Mouse (Mus musculus): ENCODE results near the gene Spata22. TPM values are rescaled to one million over a fixed set of nuclear protein-coding genes. Genes with fewer than 3 reads are reported as not detected.

Spata22 gene
- polyA plus RNA-seq, 1 experiment = 3.0 TPM

- H3K9me3 ChIP-seq (replicated peaks; ENCODE audit: control insufficient read depth, insufficient read depth, low read length, poor library complexity, severe bottlenecking) = peaks cover 1% of the 10 kb centered on the region
- H3K27ac ChIP-seq (ENCODE audit: insufficient read depth, low read length) = no peak overlapping the region
- 0 out of 2 replicates have a peak, but pooled peaks cover under 1% of the 10 kb centered on the region for H3K36me3 ChIP-seq (ENCODE audit: control insufficient read depth, insufficient read depth, low read length, poor library complexity, severe bottlenecking)
- TF ChIP-seq POLR2A (IDR thresholded peaks at IDR 0.05; ENCODE audit: insufficient read depth, low read length) (no peak), EP300 (IDR thresholded peaks at IDR 0.05; ENCODE audit: insufficient read depth, low read depth, low read length) (no peak), CTCF (IDR thresholded peaks at IDR 0.05; ENCODE audit: low read depth, low read length) (no peak)
- H3K27me3 ChIP-seq (ENCODE audit: control insufficient read depth, insufficient read depth, low read length, poor library complexity, severe bottlenecking) = no peaks in the 10 kb centered on the region
- no peaks in the 10 kb centered on the region for H3K4me1 ChIP-seq (ENCODE audit: control insufficient read depth, insufficient read depth, low read length)
- no peak overlapping the region for H3K9ac ChIP-seq (ENCODE audit: low read depth, poor library complexity, severe bottlenecking)
- H3K4me3 ChIP-seq (ENCODE audit: low read depth, low read length) = no peak overlapping the region
These were observed 3.1 kb upstream of the Spata22 start for GRCm38 (mm10) chr11:73326485-73326886.

- Histone ChIP-seq H3K27ac (ENCODE audit: insufficient read depth, low read length) (no peak overlapping the region), H3K27me3 (ENCODE audit: control insufficient read depth, insufficient read depth, low read length, poor library complexity, severe bottlenecking) (no peaks in the 10 kb centered on the region), H3K4me3 (ENCODE audit: low read depth, low read length) (no peak overlapping the region), H3K9ac (ENCODE audit: low read depth, poor library complexity, severe bottlenecking) (no peak overlapping the region), H3K9me3 (replicated peaks; ENCODE audit: control insufficient read depth, insufficient read depth, low read length, poor library complexity, severe bottlenecking) (no peaks in the 10 kb centered on the region), H3K4me1 (ENCODE audit: control insufficient read depth, insufficient read depth, low read length) (no peaks in the 10 kb centered on the region), H3K36me3 (ENCODE audit: control insufficient read depth, insufficient read depth, low read length, poor library complexity, severe bottlenecking) (no peaks in the 10 kb centered on the region)
- no peak for TF ChIP-seq EP300 (IDR thresholded peaks at IDR 0.05; ENCODE audit: insufficient read depth, low read depth, low read length)
- TF ChIP-seq CTCF (IDR thresholded peaks at IDR 0.05; ENCODE audit: low read depth, low read length) = no peak
- no peak for TF ChIP-seq POLR2A (IDR thresholded peaks at IDR 0.05; ENCODE audit: insufficient read depth, low read length)
These were observed 2.2 kb upstream of the Spata22 start for GRCm38 (mm10) chr11:73327361-73327760.

- Histone ChIP-seq H3K4me3 (ENCODE audit: low read depth, low read length) (no peak overlapping the region), H3K9me3 (replicated peaks; ENCODE audit: control insufficient read depth, insufficient read depth, low read length, poor library complexity, severe bottlenecking) (no peaks in the 10 kb centered on the region)
These were observed 3.8 kb downstream of the Spata22 start for GRCm38 (mm10) chr11:73333357-73333756.

GRCm38 (mm10) chr11:73336919-73337318 lies 7.4 kb downstream of the Spata22 start:
- no peak for TF ChIP-seq CTCF (IDR thresholded peaks at IDR 0.05; ENCODE audit: low read depth, low read length)
- no peak for TF ChIP-seq EP300 (IDR thresholded peaks at IDR 0.05; ENCODE audit: insufficient read depth, low read depth, low read length)
- TF ChIP-seq POLR2A (IDR thresholded peaks at IDR 0.05; ENCODE audit: insufficient read depth, low read length) = no peak
- H3K4me3 ChIP-seq (ENCODE audit: low read depth, low read length) = no peak overlapping the region
- H3K4me1 ChIP-seq (ENCODE audit: control insufficient read depth, insufficient read depth, low read length) = no peaks in the 10 kb centered on the region
- H3K9me3 ChIP-seq (replicated peaks; ENCODE audit: control insufficient read depth, insufficient read depth, low read length, poor library complexity, severe bottlenecking) = no peaks in the 10 kb centered on the region
- H3K9ac ChIP-seq (ENCODE audit: low read depth, poor library complexity, severe bottlenecking) = no peak overlapping the region
- no peaks in the 10 kb centered on the region for H3K27me3 ChIP-seq (ENCODE audit: control insufficient read depth, insufficient read depth, low read length, poor library complexity, severe bottlenecking)
- H3K27ac ChIP-seq (ENCODE audit: insufficient read depth, low read length) = no peak overlapping the region
- no peaks in the 10 kb centered on the region for H3K36me3 ChIP-seq (ENCODE audit: control insufficient read depth, insufficient read depth, low read length, poor library complexity, severe bottlenecking)

More at GRCm38 (mm10) chr11:73333357-73333756, 3.8 kb downstream of the Spata22 start:
- no peak overlapping the region for H3K9ac ChIP-seq (ENCODE audit: low read depth, poor library complexity, severe bottlenecking)
- H3K27me3 ChIP-seq (ENCODE audit: control insufficient read depth, insufficient read depth, low read length, poor library complexity, severe bottlenecking) = no peaks in the 10 kb centered on the region
- H3K27ac ChIP-seq (ENCODE audit: insufficient read depth, low read length) = no peak overlapping the region
- TF ChIP-seq POLR2A (IDR thresholded peaks at IDR 0.05; ENCODE audit: insufficient read depth, low read length) (no peak), CTCF (IDR thresholded peaks at IDR 0.05; ENCODE audit: low read depth, low read length) (no peak), EP300 (IDR thresholded peaks at IDR 0.05; ENCODE audit: insufficient read depth, low read depth, low read length) (no peak)
- no peaks in the 10 kb centered on the region for H3K36me3 ChIP-seq (ENCODE audit: control insufficient read depth, insufficient read depth, low read length, poor library complexity, severe bottlenecking)
- H3K4me1 ChIP-seq (ENCODE audit: control insufficient read depth, insufficient read depth, low read length) = no peaks in the 10 kb centered on the region

- Histone ChIP-seq H3K27ac (ENCODE audit: insufficient read depth, low read length) (no peak within 1 kb of the TSS), H3K9ac (ENCODE audit: low read depth, poor library complexity, severe bottlenecking) (no peak within 1 kb of the TSS), H3K4me3 (ENCODE audit: low read depth, low read length) (no peak within 1 kb of the TSS), H3K27me3 (ENCODE audit: control insufficient read depth, insufficient read depth, low read length, poor library complexity, severe bottlenecking) (no peaks in the 10 kb centered on the region), H3K9me3 (replicated peaks; ENCODE audit: control insufficient read depth, insufficient read depth, low read length, poor library complexity, severe bottlenecking) (no peaks in the 10 kb centered on the region), H3K4me1 (ENCODE audit: control insufficient read depth, insufficient read depth, low read length) (no peaks in the 10 kb centered on the region), H3K36me3 (ENCODE audit: control insufficient read depth, insufficient read depth, low read length, poor library complexity, severe bottlenecking) (no peaks in the 10 kb centered on the region)
- no peak for TF ChIP-seq POLR2A (IDR thresholded peaks at IDR 0.05; ENCODE audit: insufficient read depth, low read length)
- TF ChIP-seq EP300 (IDR thresholded peaks at IDR 0.05; ENCODE audit: insufficient read depth, low read depth, low read length) = no peak
- TF ChIP-seq CTCF (IDR thresholded peaks at IDR 0.05; ENCODE audit: low read depth, low read length) = no peak
These were observed 20.9 kb downstream of the Spata22 start, which contains the start of gene Olfr20 for GRCm38 (mm10) chr11:73350483-73350882. Gene Olfr20 (plus strand): TSS chr11:73350783.

- no peak for TF ChIP-seq POLR2A (IDR thresholded peaks at IDR 0.05; ENCODE audit: insufficient read depth, low read length)
- no peak for TF ChIP-seq CTCF (IDR thresholded peaks at IDR 0.05; ENCODE audit: low read depth, low read length)
- TF ChIP-seq EP300 (IDR thresholded peaks at IDR 0.05; ENCODE audit: insufficient read depth, low read depth, low read length) = no peak
- H3K9me3 ChIP-seq (replicated peaks; ENCODE audit: control insufficient read depth, insufficient read depth, low read length, poor library complexity, severe bottlenecking) = 0 out of 2 replicates have a peak, but pooled peaks cover 2% of the 10 kb centered on the region
- H3K27me3 ChIP-seq (ENCODE audit: control insufficient read depth, insufficient read depth, low read length, poor library complexity, severe bottlenecking) = no peaks in the 10 kb centered on the region
- H3K27ac ChIP-seq (ENCODE audit: insufficient read depth, low read length) = no peak within 1 kb of the TSS
- no peaks in the 10 kb centered on the region for H3K4me1 ChIP-seq (ENCODE audit: control insufficient read depth, insufficient read depth, low read length)
- H3K36me3 ChIP-seq (ENCODE audit: control insufficient read depth, insufficient read depth, low read length, poor library complexity, severe bottlenecking) = no peaks in the 10 kb centered on the region
- H3K4me3 ChIP-seq (ENCODE audit: low read depth, low read length) = no peak within 1 kb of the TSS
- no peak within 1 kb of the TSS for H3K9ac ChIP-seq (ENCODE audit: low read depth, poor library complexity, severe bottlenecking)
These were observed 41.4 kb downstream of the Spata22 start, which contains the start of gene Olfr376 for GRCm38 (mm10) chr11:73370946-73371345. Gene Olfr376 (plus strand): TSS chr11:73371246.
